Mouse (Mus musculus): ENCODE measurements around the gene Cacnb2. TPM values are rescaled to one million over a fixed set of nuclear protein-coding genes. Genes with fewer than 3 reads are reported as not detected.

The Cacnb2 gene
- polyA plus RNA-seq, 1 experiment from 2014 or later, result 2.7 TPM

DNA sequence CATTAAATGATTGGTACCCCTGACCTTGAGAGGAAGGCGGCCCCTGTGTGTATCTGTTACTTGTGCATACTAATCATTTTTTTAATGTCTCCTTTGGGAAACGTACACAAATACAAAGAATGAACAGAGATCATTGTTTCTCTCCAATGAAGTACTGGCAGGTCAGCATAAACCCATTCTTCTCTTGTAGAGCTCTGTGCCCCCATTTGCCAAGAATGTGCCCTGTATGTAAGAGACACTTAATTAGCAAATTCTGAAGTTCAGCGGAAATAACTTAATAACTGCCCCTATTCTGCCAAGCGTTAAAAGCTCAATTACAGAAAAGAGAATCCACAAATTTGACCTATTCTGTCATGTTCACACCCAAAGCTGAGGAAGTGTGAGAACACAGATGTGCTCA lies 339.4 kb downstream of the Cacnb2 start:
- Histone ChIP-seq H3K27me3 (ENCODE audit: control insufficient read depth, insufficient read depth, low read length) (no peaks in the 10 kb centered on the region), H3K9me3 (ENCODE audit: control insufficient read depth, low read length) (no peaks in the 10 kb centered on the region), H3K27ac (replicated peaks; ENCODE audit: low read depth, low read length) (no peak overlapping the region), H3K9ac (ENCODE audit: low read length) (no peak overlapping the region), H3K36me3 (ENCODE audit: control insufficient read depth, insufficient read depth, low read length) (no peaks in the 10 kb centered on the region), H3K4me3 (ENCODE audit: low read depth, low read length) (no peak overlapping the region), H3K4me2 (ENCODE audit: low read depth, severe bottlenecking) (no peak overlapping the region), H3K4me1 (ENCODE audit: control insufficient read depth, insufficient read depth, low read length) (no peaks in the 10 kb centered on the region)
- DNase-seq (ENCODE audit: low spot score), result no peak
- no peak for ATAC-seq (ENCODE audit: insufficient number of reproducible peaks, low FRiP score, low TSS enrichment, low read depth)
- 88% methylated on average over 4 of the region's 4 CpGs for WGBS

DNA sequence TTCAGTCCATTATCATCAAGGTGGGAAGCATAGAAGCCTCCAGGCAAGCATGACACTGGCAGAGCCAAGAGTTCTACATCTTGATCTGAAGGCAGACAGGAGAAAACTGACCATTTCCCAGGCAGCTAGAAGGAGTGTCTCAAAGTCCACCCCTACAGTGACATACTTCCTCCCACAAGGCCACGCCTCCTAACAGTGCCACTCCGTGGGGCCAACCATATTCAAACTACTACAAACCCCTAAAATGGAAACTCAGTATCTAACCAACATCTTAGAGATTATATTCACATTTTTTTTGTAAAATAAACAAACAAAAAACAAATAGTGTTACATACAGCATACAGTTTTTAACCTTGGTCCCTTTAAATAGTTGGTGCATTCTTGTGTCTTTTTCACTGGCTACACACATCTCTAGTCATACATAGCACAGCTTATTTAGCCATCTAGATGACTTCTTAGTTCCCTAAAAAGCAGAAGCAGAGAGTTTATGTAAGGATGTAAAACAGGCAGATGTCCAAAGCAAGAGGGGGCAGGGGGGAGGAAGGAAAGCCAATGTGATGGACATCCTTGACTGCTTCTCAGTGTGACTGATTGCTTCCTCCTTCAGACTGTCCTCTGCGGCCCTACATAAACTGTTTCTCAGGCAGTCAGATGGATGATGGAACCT lies 340.9 kb downstream of the Cacnb2 start:
- Histone ChIP-seq H3K27me3 (ENCODE audit: control insufficient read depth, insufficient read depth, low read length) (no peaks in the 10 kb centered on the region), H3K4me2 (ENCODE audit: low read depth, severe bottlenecking) (no peak overlapping the region), H3K9ac (ENCODE audit: low read length) (no peak overlapping the region), H3K9me3 (ENCODE audit: control insufficient read depth, low read length) (no peaks in the 10 kb centered on the region), H3K27ac (replicated peaks; ENCODE audit: low read depth, low read length) (no peak overlapping the region), H3K4me3 (ENCODE audit: low read depth, low read length) (no peak overlapping the region), H3K36me3 (ENCODE audit: control insufficient read depth, insufficient read depth, low read length) (no peaks in the 10 kb centered on the region), H3K4me1 (ENCODE audit: control insufficient read depth, insufficient read depth, low read length) (no peaks in the 10 kb centered on the region)
- WGBS, result 84% methylated on average over 3 of the region's 3 CpGs
- ATAC-seq (ENCODE audit: insufficient number of reproducible peaks, low FRiP score, low TSS enrichment, low read depth) (no peak), DNase-seq (ENCODE audit: low spot score) (no peak)

DNA sequence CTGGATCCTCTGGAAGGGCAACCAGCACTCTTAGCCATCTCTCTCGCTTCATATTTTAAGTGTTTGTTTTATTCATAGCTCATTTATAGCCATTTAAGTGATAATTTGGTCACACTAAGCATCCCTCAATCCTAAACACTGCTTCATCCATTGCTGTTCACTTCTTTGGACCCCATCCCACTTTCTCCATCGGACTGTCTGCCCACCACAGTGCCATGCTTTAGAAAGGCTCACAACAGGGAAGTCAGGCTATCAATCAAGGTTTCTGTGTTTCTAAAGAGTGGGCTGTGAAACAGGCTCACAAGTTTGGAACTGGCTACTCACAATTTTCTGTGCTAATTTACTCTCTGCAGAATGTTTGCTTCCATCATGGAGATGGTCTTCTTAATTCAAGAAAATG lies 350.2 kb downstream of the Cacnb2 start:
- ATAC-seq (ENCODE audit: insufficient number of reproducible peaks, low FRiP score, low TSS enrichment, low read depth), result no peak
- H3K9me3 ChIP-seq (ENCODE audit: control insufficient read depth, low read length), result no peaks in the 10 kb centered on the region
- H3K4me1 ChIP-seq (ENCODE audit: control insufficient read depth, insufficient read depth, low read length), result no peaks in the 10 kb centered on the region
- DNase-seq (ENCODE audit: low spot score), result no peak
- no peak overlapping the region for H3K4me3 ChIP-seq (ENCODE audit: low read depth, low read length)
- 91% methylated on average over 2 of the region's 2 CpGs for WGBS
- no peak overlapping the region for H3K27ac ChIP-seq (replicated peaks; ENCODE audit: low read depth, low read length)
- H3K4me2 ChIP-seq (ENCODE audit: low read depth, severe bottlenecking), result no peak overlapping the region
- no peaks in the 10 kb centered on the region for H3K36me3 ChIP-seq (ENCODE audit: control insufficient read depth, insufficient read depth, low read length)
- H3K27me3 ChIP-seq (ENCODE audit: control insufficient read depth, insufficient read depth, low read length), result no peaks in the 10 kb centered on the region
- H3K9ac ChIP-seq (ENCODE audit: low read length), result no peak overlapping the region

DNA sequence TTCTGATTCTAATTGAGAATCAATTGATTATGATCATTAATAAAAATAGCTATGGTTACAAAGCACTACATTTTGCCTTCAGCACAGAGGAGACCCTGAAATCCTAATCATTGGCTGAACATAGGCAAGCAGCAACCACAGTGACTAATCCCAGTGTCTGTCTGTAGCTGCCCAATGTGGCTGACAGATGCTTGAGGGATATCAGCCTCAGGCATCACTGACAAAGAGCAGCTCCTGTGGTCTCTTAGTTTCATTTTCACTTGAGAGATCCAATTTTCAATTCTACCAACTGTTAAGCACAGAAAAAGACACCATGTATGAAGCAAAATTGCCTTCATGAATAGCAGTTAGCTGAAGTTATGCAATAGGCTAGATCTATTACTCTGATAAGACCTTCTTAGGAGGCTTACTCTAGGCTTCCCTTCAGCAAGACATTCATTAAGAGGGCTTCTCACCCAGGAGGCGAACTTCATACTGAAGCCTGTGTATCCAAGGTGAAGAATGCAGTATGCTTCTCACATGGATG lies 358.1 kb downstream of the Cacnb2 start:
- Histone ChIP-seq H3K4me3 (ENCODE audit: low read depth, low read length) (no peak overlapping the region), H3K36me3 (ENCODE audit: control insufficient read depth, insufficient read depth, low read length) (no peaks in the 10 kb centered on the region), H3K27ac (replicated peaks; ENCODE audit: low read depth, low read length) (no peak overlapping the region), H3K9ac (ENCODE audit: low read length) (no peak overlapping the region), H3K4me1 (ENCODE audit: control insufficient read depth, insufficient read depth, low read length) (no peaks in the 10 kb centered on the region), H3K4me2 (ENCODE audit: low read depth, severe bottlenecking) (no peak overlapping the region), H3K9me3 (ENCODE audit: control insufficient read depth, low read length) (no peaks in the 10 kb centered on the region), H3K27me3 (ENCODE audit: control insufficient read depth, insufficient read depth, low read length) (no peaks in the 10 kb centered on the region)
- WGBS, result 60% methylated on average over 1 of the region's 1 CpGs
- DNase-seq (ENCODE audit: low spot score) (no peak), ATAC-seq (ENCODE audit: insufficient number of reproducible peaks, low FRiP score, low TSS enrichment, low read depth) (no peak)

DNA sequence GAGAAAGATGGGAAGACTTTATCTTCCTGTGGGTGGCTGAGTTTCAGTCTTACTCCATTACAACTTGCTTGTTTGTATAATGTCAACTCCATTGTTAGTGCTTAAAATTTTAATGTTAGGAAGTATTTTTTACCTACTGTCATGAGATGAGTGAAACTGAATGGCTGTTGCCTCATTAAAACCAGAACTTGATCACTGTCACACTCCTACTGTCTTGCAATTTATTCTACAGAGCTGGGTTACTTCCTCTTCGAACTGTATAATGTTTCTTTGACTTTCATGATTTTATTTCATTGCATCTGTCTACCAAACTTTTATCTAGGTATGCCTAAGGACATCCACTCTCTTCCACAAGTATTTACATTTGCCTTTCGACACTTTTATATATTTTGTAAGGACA lies 358.6 kb downstream of the Cacnb2 start:
- Histone ChIP-seq H3K4me1 (ENCODE audit: control insufficient read depth, insufficient read depth, low read length) (no peaks in the 10 kb centered on the region), H3K4me3 (ENCODE audit: low read depth, low read length) (no peak overlapping the region), H3K36me3 (ENCODE audit: control insufficient read depth, insufficient read depth, low read length) (no peaks in the 10 kb centered on the region), H3K27me3 (ENCODE audit: control insufficient read depth, insufficient read depth, low read length) (no peaks in the 10 kb centered on the region), H3K9me3 (ENCODE audit: control insufficient read depth, low read length) (no peaks in the 10 kb centered on the region), H3K27ac (replicated peaks; ENCODE audit: low read depth, low read length) (no peak overlapping the region), H3K4me2 (ENCODE audit: low read depth, severe bottlenecking) (no peak overlapping the region), H3K9ac (ENCODE audit: low read length) (no peak overlapping the region)
- 90% methylated on average over 2 of the region's 2 CpGs for WGBS
- DNase-seq (ENCODE audit: low spot score) (no peak), ATAC-seq (ENCODE audit: insufficient number of reproducible peaks, low FRiP score, low TSS enrichment, low read depth) (no peak)

DNA sequence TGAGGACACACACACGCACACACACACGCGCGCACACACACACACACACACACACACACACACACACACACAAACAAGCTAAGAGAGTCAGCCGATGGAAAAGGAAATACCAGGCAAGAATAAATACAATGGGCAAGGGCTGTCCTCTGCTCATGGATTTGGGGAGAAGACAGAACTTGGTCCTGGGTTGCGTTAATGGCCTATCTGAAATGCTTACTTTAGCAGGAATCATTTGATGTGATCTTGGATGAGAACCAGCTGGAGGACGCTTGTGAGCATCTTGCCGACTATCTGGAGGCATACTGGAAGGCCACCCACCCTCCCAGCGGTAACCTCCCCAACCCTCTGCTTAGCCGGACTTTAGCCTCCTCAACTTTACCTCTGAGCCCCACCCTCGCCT lies 381.1 kb downstream of the Cacnb2 start:
- Histone ChIP-seq H3K4me3 (ENCODE audit: low read depth, low read length) (no peak overlapping the region), H3K9ac (ENCODE audit: low read length) (no peak overlapping the region), H3K27ac (replicated peaks; ENCODE audit: low read depth, low read length) (no peak overlapping the region), H3K36me3 (ENCODE audit: control insufficient read depth, insufficient read depth, low read length) (no peaks in the 10 kb centered on the region), H3K4me1 (ENCODE audit: control insufficient read depth, insufficient read depth, low read length) (no peaks in the 10 kb centered on the region), H3K4me2 (ENCODE audit: low read depth, severe bottlenecking) (no peak overlapping the region), H3K9me3 (ENCODE audit: control insufficient read depth, low read length) (no peaks in the 10 kb centered on the region), H3K27me3 (ENCODE audit: control insufficient read depth, insufficient read depth, low read length) (no peaks in the 10 kb centered on the region)
- 84% methylated on average over 11 of the region's 11 CpGs for WGBS
- DNase-seq (ENCODE audit: low spot score) (no peak), ATAC-seq (ENCODE audit: insufficient number of reproducible peaks, low FRiP score, low TSS enrichment, low read depth) (no peak)

DNA sequence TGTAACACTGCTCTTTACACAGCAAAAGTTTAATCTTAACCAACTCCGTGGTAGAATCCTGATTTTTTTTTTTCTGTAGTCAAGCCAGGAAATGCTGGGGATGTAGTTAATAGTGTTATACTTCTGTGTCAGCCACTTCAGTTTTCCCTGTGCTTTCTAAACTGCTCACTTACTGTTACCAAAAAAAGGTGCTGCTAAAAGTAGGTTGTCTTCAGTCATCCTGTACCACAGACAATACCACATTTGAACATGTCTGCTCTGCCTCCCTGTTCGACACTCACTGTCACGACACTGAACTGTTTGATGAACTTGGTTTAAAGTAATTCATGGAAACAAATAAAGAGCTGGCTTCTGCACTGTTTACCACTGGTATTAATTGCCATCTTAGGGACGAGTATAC lies 385.6 kb downstream of the Cacnb2 start:
- H3K4me1 ChIP-seq (ENCODE audit: control insufficient read depth, insufficient read depth, low read length), result no peaks in the 10 kb centered on the region

DNA sequence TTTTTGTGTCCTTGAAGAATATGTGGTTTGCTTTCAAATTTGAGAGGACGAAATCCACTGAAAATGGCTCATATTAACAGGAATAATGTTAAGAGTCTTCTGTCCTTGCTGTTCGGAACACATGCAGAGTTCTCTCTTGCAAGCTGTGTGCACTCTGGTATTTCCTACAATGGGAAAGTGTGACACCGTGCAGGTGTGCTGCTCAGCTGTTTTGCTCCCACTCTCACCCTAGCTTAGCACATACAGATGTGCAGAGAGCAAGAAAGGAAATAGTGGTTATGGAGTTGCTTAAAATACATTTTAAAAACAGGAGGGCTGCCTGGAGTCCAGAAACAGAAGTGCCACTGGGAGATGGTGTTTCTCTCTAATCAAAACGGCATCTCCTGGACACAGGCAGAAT lies 386.5 kb downstream of the Cacnb2 start:
- Histone ChIP-seq H3K4me2 (ENCODE audit: low read depth, severe bottlenecking) (no peak overlapping the region), H3K9me3 (ENCODE audit: control insufficient read depth, low read length) (no peaks in the 10 kb centered on the region), H3K36me3 (ENCODE audit: control insufficient read depth, insufficient read depth, low read length) (no peaks in the 10 kb centered on the region), H3K4me3 (ENCODE audit: low read depth, low read length) (no peak overlapping the region), H3K4me1 (ENCODE audit: control insufficient read depth, insufficient read depth, low read length) (no peaks in the 10 kb centered on the region), H3K9ac (ENCODE audit: low read length) (no peak overlapping the region), H3K27ac (replicated peaks; ENCODE audit: low read depth, low read length) (no peak overlapping the region), H3K27me3 (ENCODE audit: control insufficient read depth, insufficient read depth, low read length) (no peaks in the 10 kb centered on the region)
- 76% methylated on average over 4 of the region's 4 CpGs for WGBS
- ATAC-seq (ENCODE audit: insufficient number of reproducible peaks, low FRiP score, low TSS enrichment, low read depth) (0 out of 2 replicates have a peak, but pooled peaks have one; percentile 62), DNase-seq (ENCODE audit: low spot score) (no peak)

More for the DNA sequence above, 385.6 kb downstream of the Cacnb2 start:
- ATAC-seq (ENCODE audit: insufficient number of reproducible peaks, low FRiP score, low TSS enrichment, low read depth) (no peak), DNase-seq (ENCODE audit: low spot score) (no peak)
- H3K9me3 ChIP-seq (ENCODE audit: control insufficient read depth, low read length), result no peaks in the 10 kb centered on the region
- no peak overlapping the region for H3K9ac ChIP-seq (ENCODE audit: low read length)
- H3K36me3 ChIP-seq (ENCODE audit: control insufficient read depth, insufficient read depth, low read length), result no peaks in the 10 kb centered on the region
- H3K4me2 ChIP-seq (ENCODE audit: low read depth, severe bottlenecking), result no peak overlapping the region
- no peak overlapping the region for H3K4me3 ChIP-seq (ENCODE audit: low read depth, low read length)
- WGBS, result 84% methylated on average over 4 of the region's 4 CpGs
- H3K27ac ChIP-seq (replicated peaks; ENCODE audit: low read depth, low read length), result no peak overlapping the region
- no peaks in the 10 kb centered on the region for H3K27me3 ChIP-seq (ENCODE audit: control insufficient read depth, insufficient read depth, low read length)

DNA sequence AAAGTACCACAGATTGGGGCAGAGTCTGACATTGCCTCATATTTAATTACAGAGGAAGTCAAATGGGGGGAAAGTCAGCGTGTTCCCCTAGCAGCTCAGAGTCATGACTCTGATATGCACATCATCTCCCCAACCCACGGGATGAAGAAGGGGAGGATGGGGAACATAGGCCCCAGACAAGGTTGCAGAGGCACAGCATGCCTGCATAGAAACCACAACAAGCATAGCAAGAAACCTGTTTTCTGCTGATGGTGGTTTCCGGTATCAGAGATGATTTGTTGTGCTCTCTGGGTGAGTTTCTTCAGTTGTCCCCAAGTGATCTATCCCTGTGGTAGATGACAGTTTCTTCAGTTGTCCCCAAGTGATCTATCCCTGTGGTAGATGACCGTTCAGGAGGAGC lies 389.6 kb downstream of the Cacnb2 start:
- no peaks in the 10 kb centered on the region for H3K4me1 ChIP-seq (ENCODE audit: control insufficient read depth, insufficient read depth, low read length)
- no peak overlapping the region for H3K4me3 ChIP-seq (ENCODE audit: low read depth, low read length)
- H3K9ac ChIP-seq (ENCODE audit: low read length), result no peak overlapping the region
- H3K4me2 ChIP-seq (ENCODE audit: low read depth, severe bottlenecking), result no peak overlapping the region
- no peak for ATAC-seq (ENCODE audit: insufficient number of reproducible peaks, low FRiP score, low TSS enrichment, low read depth)
- no peaks in the 10 kb centered on the region for H3K36me3 ChIP-seq (ENCODE audit: control insufficient read depth, insufficient read depth, low read length)
- H3K9me3 ChIP-seq (ENCODE audit: control insufficient read depth, low read length), result no peaks in the 10 kb centered on the region
- no peaks in the 10 kb centered on the region for H3K27me3 ChIP-seq (ENCODE audit: control insufficient read depth, insufficient read depth, low read length)
- WGBS, result 91% methylated on average over 4 of the region's 4 CpGs
- DNase-seq (ENCODE audit: low spot score), result no peak
- no peak overlapping the region for H3K27ac ChIP-seq (replicated peaks; ENCODE audit: low read depth, low read length)
